Mouse (Mus musculus) testis, adult 2 months (tissue): ENCODE results near the gene Nt5c3b.

Experiments used
- CTCF ChIP-seq: fragments of 200-500 bp; IDR thresholded peaks from 2 replicates; pipeline ENCODE4 v1.5.1; 2012; ENCODE audit warnings: low read depth, mild to moderate bottlenecking, inconsistent platforms, low read length, moderate library complexity; ENCODE audit not compliant: control insufficient read depth, insufficient read depth, insufficient replicate concordance
- POLR2A ChIP-seq: fragments of 200-500 bp; IDR thresholded peaks from 2 replicates; pipeline ENCODE4 v1.6.1; 2012; ENCODE audit warnings: low read depth, mild to moderate bottlenecking, inconsistent platforms, low read length, moderate library complexity; ENCODE audit not compliant: control insufficient read depth

- no peak for TF ChIP-seq CTCF
- peak; percentile 14; the same call in 1 of the 2 replicates for TF ChIP-seq POLR2A
Observed at GRCm38 (mm10) chr11:100441797-100442196, at the start of gene Nt5c3b, which contains the start of gene Klhl10.
